Mouse (Mus musculus) hindbrain, embryonic 16.5 days (tissue): ENCODE measurements around the gene Mmab. TPM values are rescaled to one million over a fixed set of nuclear protein-coding genes. Genes with fewer than 3 reads are reported as not detected.

Source experiments
- ATAC-seq: fragments of 200-750 bp; cut with Nextera tagmentation; 2 replicates; pipeline ENCODE4 v1.8.0; 2017; ENCODE audit warnings: moderate TSS enrichment, moderate library complexity
- H3K27ac ChIP-seq: fragments of 300-500 bp; sonication (generic); 2 replicates; pipeline ENCODE4 v1.5.1; 2014; ENCODE audit warnings: low read depth, mild to moderate bottlenecking, control low read depth, low read length, moderate library complexity
- H3K27me3 ChIP-seq: fragments of 300-500 bp; sonication (generic); replicated peaks from 2 replicates; pipeline ENCODE4 v1.6.1; 2014; ENCODE audit warnings: low read length; ENCODE audit not compliant: control insufficient read depth, insufficient read depth
- H3K36me3 ChIP-seq: fragments of 300-500 bp; sonication (generic); 2 replicates; pipeline ENCODE4 v1.6.1; 2014; ENCODE audit warnings: mild to moderate bottlenecking, low read length, moderate library complexity, mixed read lengths; ENCODE audit not compliant: control insufficient read depth, insufficient read depth
- H3K4me1 ChIP-seq: fragments of 300-500 bp; sonication (generic); 2 replicates; pipeline ENCODE4 v1.6.1; 2014; ENCODE audit warnings: low read depth, low read length; ENCODE audit not compliant: control insufficient read depth, insufficient read depth
- H3K4me2 ChIP-seq: fragments of 300-500 bp; sonication (generic); 2 replicates; pipeline ENCODE4 v1.6.1; 2014; ENCODE audit warnings: mild to moderate bottlenecking, low read length, control low read depth, moderate library complexity
- H3K4me3 ChIP-seq: fragments of 300-500 bp; sonication (generic); 2 replicates; pipeline ENCODE4 v1.5.1; 2014; ENCODE audit warnings: mild to moderate bottlenecking, low read length, control low read depth, moderate library complexity
- H3K9ac ChIP-seq: fragments of 300-500 bp; sonication (generic); 2 replicates; pipeline ENCODE4 v1.6.1; 2014; ENCODE audit warnings: low read depth, mild to moderate bottlenecking, control low read depth, low read length, moderate library complexity
- H3K9me3 ChIP-seq: fragments of 300-500 bp; sonication (generic); 2 replicates; pipeline ENCODE4 v1.6.1; 2014; ENCODE audit warnings: mild to moderate bottlenecking, low read length, moderate library complexity; ENCODE audit not compliant: control insufficient read depth
- WGBS: fragments of 180-500 bp; shearing (Covaris S2); extraction: QIAGEN DNeasy Blood & Tissue Kit; methylation state at CpG from one replicate; pipeline ENCODE4 v1.1.7; 2014; 5-methylcytosine and 5-hydroxymethylcytosine counted together
- polyA plus RNA-seq: library from polyadenylated mRNA; unstranded; fragments of >200 nt; fragmentation: Nextera tagmentation; extraction: Ambion mirVana; gene quantifications from 2 replicates; pipeline ENCODE4 v1.2.1, GENCODE M21; 2015

Mmab gene
- 38.2 and 40.8 TPM in 2 replicates for polyA plus RNA-seq

GRCm38 (mm10) chr5:114443566-114444367 lies at the start of gene Mmab, which contains the start of gene Mvk:
Gene Mmab (minus strand): TSS chr5:114444060.
Gene Mvk (plus strand): TSS chr5:114444269.
- WGBS: 2% methylated on average over 43 of the region's 43 CpGs
- Histone ChIP-seq H3K27ac (peak within 1 kb of the TSS; percentile 82), H3K36me3 (0 out of 2 replicates have a peak, but pooled peaks cover 3% of the 10 kb centered on the region), H3K9ac (peak within 1 kb of the TSS; percentile 86), H3K27me3 (no peaks in the 10 kb centered on the region), H3K9me3 (no peaks in the 10 kb centered on the region), H3K4me2 (peak within 1 kb of the TSS; percentile 91), H3K4me3 (peak within 1 kb of the TSS; percentile 93), H3K4me1 (peaks cover 11% of the 10 kb centered on the region)
- ATAC-seq: peak; percentile 98

GRCm38 (mm10) chr5:114490241-114490640 lies 46.4 kb upstream of the Mmab start:
- Histone ChIP-seq H3K36me3 (no peaks in the 10 kb centered on the region), H3K9me3 (no peaks in the 10 kb centered on the region), H3K9ac (no peak overlapping the region), H3K4me1 (no peaks in the 10 kb centered on the region), H3K4me3 (no peak overlapping the region), H3K27me3 (no peaks in the 10 kb centered on the region), H3K27ac (no peak overlapping the region), H3K4me2 (no peak overlapping the region)
- no peak for ATAC-seq
- 95% methylated on average over 8 of the region's 8 CpGs for WGBS

DNA sequence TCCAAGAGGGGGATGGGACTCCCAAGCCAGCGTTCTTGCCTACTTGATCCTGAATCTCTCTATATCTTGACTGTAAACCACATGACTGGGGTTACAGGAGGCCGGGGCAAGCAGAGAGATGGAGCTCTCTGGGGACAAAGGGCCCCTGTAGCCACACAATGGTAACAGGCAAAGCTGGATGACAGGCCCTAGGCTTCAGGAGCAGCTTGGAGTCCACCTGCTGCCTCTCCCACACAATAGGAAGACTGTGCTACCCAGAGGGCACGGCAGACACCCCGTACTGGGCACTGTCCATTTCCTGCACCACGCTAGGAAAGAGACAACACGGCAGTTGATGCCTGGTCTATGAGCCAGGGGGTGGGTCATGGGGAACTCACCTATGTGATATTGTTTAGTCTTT lies 45.7 kb upstream of the Mmab start:
- WGBS: 71% methylated on average over 6 of the region's 6 CpGs
- H3K9me3 ChIP-seq: no peaks in the 10 kb centered on the region
- H3K4me2 ChIP-seq: no peak overlapping the region
- H3K27ac ChIP-seq: no peak overlapping the region
- no peaks in the 10 kb centered on the region for H3K4me1 ChIP-seq
- no peak overlapping the region for H3K9ac ChIP-seq
- H3K36me3 ChIP-seq: no peaks in the 10 kb centered on the region
- no peaks in the 10 kb centered on the region for H3K27me3 ChIP-seq
- ATAC-seq: no peak
- H3K4me3 ChIP-seq: no peak overlapping the region

DNA sequence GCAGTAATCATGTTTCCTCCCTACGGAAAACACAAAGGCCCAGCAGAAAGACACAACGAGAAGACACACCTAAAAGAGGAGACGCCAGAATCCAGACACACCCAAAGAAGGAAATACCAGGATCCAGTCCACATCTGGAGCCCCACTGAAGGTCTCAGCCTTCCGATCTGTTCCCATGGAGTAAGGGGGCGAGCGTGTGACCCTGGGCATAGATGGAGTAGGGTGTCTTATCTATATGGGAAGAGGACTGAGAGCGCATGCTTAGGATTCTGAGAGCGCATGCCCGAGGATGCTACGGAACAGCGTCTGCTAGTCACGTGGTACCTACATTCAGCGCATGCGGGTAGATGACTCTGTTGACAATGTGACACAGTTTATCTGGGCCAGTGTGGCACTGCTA lies 41.8 kb upstream of the Mmab start:
- peaks cover 2% of the 10 kb centered on the region; the same call in 1 of the 2 replicates for H3K4me1 ChIP-seq
- H3K36me3 ChIP-seq: no peaks in the 10 kb centered on the region
- no peak overlapping the region for H3K27ac ChIP-seq
- H3K9ac ChIP-seq: no peak overlapping the region
- H3K27me3 ChIP-seq: no peaks in the 10 kb centered on the region
- H3K4me3 ChIP-seq: no peak overlapping the region
- WGBS: 91% methylated on average over 14 of the region's 14 CpGs
- no peaks in the 10 kb centered on the region for H3K9me3 ChIP-seq
- H3K4me2 ChIP-seq: no peak overlapping the region
- ATAC-seq: no peak

DNA sequence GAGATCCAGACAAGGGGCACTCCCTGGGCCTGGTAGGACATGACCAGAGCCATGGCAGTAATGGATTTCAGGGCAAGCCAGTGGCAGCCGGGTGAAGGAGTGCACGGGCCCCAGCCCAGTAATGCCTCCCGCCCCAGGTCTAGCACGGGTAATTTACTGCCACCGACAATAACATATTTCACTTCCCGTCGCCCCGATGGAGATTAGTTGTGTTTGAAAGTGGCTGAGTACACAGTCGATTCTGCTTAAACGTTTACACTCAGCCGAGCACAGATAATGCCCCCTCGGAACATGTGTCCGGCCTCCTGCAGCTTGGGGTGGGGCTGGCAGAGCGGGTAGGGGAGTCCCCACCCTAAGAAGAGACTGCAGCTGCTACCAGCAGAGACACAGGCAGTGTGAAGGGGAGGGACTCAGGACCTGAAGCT lies 38.7 kb upstream of the Mmab start:
- H3K4me1 ChIP-seq: peaks cover 2% of the 10 kb centered on the region; the same call in 1 of the 2 replicates
- no peaks in the 10 kb centered on the region for H3K27me3 ChIP-seq
- H3K4me3 ChIP-seq: no peak overlapping the region
- ATAC-seq: no peak
- H3K27ac ChIP-seq: no peak overlapping the region
- peak overlapping the region; percentile 13; the same call in 1 of the 2 replicates for H3K4me2 ChIP-seq
- no peak overlapping the region for H3K9ac ChIP-seq
- H3K9me3 ChIP-seq: no peaks in the 10 kb centered on the region
- 13% methylated on average over 14 of the region's 14 CpGs for WGBS
- no peaks in the 10 kb centered on the region for H3K36me3 ChIP-seq

DNA sequence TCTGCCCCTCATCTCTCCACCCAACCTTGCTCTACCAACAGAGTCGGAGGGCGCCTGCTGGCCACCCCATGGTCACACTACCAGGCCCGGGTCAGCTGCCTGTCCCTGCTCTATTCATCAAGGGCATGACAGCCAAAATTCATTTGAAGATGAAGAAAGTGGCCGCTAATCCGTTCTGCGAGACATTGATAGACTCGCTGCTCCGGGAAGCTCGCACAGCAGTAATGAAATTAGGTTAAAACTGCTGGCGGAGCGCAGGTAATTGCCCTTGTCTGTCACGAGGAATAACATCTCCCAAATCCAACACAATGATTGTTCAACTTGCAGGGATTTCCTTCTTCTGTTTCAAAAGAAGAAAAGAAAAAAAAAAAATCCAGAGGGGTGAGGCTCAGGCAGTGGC lies 34.4 kb upstream of the Mmab start:
- no peak overlapping the region for H3K4me2 ChIP-seq
- ATAC-seq: no peak
- no peak overlapping the region for H3K4me3 ChIP-seq
- no peaks in the 10 kb centered on the region for H3K36me3 ChIP-seq
- H3K27me3 ChIP-seq: no peaks in the 10 kb centered on the region
- WGBS: 52% methylated on average over 12 of the region's 12 CpGs
- no peak overlapping the region for H3K27ac ChIP-seq
- peaks cover 5% of the 10 kb centered on the region for H3K4me1 ChIP-seq
- H3K9ac ChIP-seq: no peak overlapping the region
- no peaks in the 10 kb centered on the region for H3K9me3 ChIP-seq

DNA sequence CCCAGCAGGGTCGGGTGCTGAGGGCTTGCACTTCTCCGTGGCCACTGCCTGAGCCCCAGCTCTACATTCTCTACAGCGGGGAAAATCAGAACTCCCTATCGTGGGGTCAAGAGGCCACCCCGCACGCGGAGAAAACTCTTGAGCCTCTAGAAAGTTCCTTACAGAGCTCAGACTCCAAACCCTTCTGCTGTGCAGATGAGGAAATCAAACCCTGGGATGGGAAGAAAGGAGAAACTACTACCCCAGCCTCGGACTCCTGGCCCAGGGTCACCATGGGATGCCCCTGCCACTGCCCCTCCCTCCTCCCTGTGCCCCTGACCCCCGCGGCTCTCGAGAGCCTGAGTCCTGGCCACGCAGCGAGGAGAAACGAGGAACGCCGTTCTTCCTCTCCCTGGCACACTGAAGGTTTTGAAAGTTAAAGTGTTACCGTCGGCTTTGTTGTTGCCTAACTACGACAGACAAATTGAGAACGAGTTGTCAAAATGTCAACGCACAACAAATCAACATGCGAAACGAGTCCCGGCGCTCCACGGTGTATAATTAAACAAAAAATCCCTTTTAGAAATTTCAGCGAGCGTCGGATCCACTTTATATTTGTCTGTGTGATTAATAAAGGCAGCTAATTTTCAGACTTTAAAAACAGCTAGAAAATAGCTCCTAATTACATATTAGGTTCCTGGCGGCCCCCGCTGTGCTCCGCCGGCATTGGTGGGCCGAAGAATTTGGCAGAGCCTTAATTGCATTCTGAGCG lies 31.1 kb upstream of the Mmab start:
- no peaks in the 10 kb centered on the region for H3K27me3 ChIP-seq
- ATAC-seq: no peak
- WGBS: 21% methylated on average over 35 of the region's 35 CpGs

GRCm38 (mm10) chr5:114470359-114470758 lies 26.5 kb upstream of the Mmab start:
- Histone ChIP-seq H3K4me1 (peaks cover 23% of the 10 kb centered on the region), H3K4me2 (no peak overlapping the region), H3K4me3 (no peak overlapping the region), H3K36me3 (no peaks in the 10 kb centered on the region), H3K9ac (no peak overlapping the region), H3K27ac (no peak overlapping the region), H3K27me3 (no peaks in the 10 kb centered on the region), H3K9me3 (no peaks in the 10 kb centered on the region; the same call in 1 of the 2 replicates)
- WGBS: 78% methylated on average over 3 of the region's 3 CpGs
- no peak for ATAC-seq

More for the DNA sequence above, 31.1 kb upstream of the Mmab start:
- Histone ChIP-seq H3K27ac (no peak overlapping the region), H3K4me2 (peak overlapping the region; percentile 2), H3K4me1 (peaks cover 3% of the 10 kb centered on the region; the same call in 1 of the 2 replicates), H3K9ac (no peak overlapping the region), H3K9me3 (no peaks in the 10 kb centered on the region; the same call in 1 of the 2 replicates), H3K4me3 (no peak overlapping the region), H3K36me3 (no peaks in the 10 kb centered on the region)

- Histone ChIP-seq H3K27ac (peak overlapping the region; percentile 77), H3K4me1 (peaks cover 20% of the 10 kb centered on the region), H3K9ac (peak overlapping the region; percentile 62; the same call in 1 of the 2 replicates), H3K36me3 (no peaks in the 10 kb centered on the region), H3K4me2 (peak overlapping the region; percentile 58), H3K4me3 (no peak overlapping the region), H3K27me3 (no peaks in the 10 kb centered on the region), H3K9me3 (no peaks in the 10 kb centered on the region; the same call in 1 of the 2 replicates)
- 52% methylated on average over 4 of the region's 4 CpGs for WGBS
- no peak for ATAC-seq
Observed at GRCm38 (mm10) chr5:114468007-114468406, 24.1 kb upstream of the Mmab start.
